Mouse (Mus musculus) MEL (cell line): Measurements from ENCODE around the gene Myl6b. TPM values are rescaled to one million over a fixed set of nuclear protein-coding genes. Genes with fewer than 3 reads are reported as not detected.

Experiments
- DNase-seq: peaks from one replicate; pipeline ENCODE4 v3.0.0; 2011; ENCODE audit warnings: low read depth, low spot score
- H3K27ac ChIP-seq: 2 replicates; pipeline ENCODE4 v1.5.1; 2012; ENCODE audit warnings: low read depth, mild to moderate bottlenecking, control low read depth, low read length, moderate library complexity; ENCODE audit not compliant: control insufficient read depth
- H3K27me3 ChIP-seq, 2 experiments: fragments of 150-350 bp in 1 of 2; sonication (generic) in 1 of 2; 2 replicates each; pipeline ENCODE4 v1.6.1; 2012; ENCODE audit warnings: low read length in 2 of 2, mild to moderate bottlenecking in 2 of 2, improper control_type of control experiment in 1 of 2, moderate library complexity in 1 of 2; ENCODE audit not compliant: insufficient read depth in 2 of 2, control insufficient read depth in 1 of 2
- H3K36me3 ChIP-seq, 2 experiments: 2 replicates each; pipeline ENCODE4 v1.6.1; 2012 to 2014; ENCODE audit warnings: low read length in 2 of 2, improper control_type of control experiment in 1 of 2, inconsistent platforms in 1 of 2, mild to moderate bottlenecking in 1 of 2; ENCODE audit not compliant: insufficient read depth in 2 of 2, control insufficient read depth in 1 of 2
- H3K4me1 ChIP-seq, 2 experiments: fragments of 150-350 bp in 1 of 2; sonication (generic) in 1 of 2; 2 replicates each; pipeline ENCODE4 v1.6.1; 2012; ENCODE audit warnings: low read length in 2 of 2, improper control_type of control experiment in 1 of 2, mild to moderate bottlenecking in 1 of 2; ENCODE audit not compliant: insufficient read depth in 2 of 2, control insufficient read depth in 1 of 2
- H3K4me3 ChIP-seq, 2 experiments: fragments of 150-350 bp in 1 of 2; sonication (generic) in 1 of 2; 2 replicates each; pipeline ENCODE4 v1.5.1; 2012; ENCODE audit warnings: low read depth in 2 of 2, low read length in 2 of 2, mild to moderate bottlenecking in 2 of 2, moderate library complexity in 2 of 2, control low read depth in 1 of 2, improper control_type of control experiment in 1 of 2; ENCODE audit not compliant: control insufficient read depth in 1 of 2, insufficient read depth in 1 of 2
- H3K79me2 ChIP-seq: 2 replicates; pipeline ENCODE4 v1.6.1; 2012; ENCODE audit warnings: mild to moderate bottlenecking, low read length, moderate library complexity; ENCODE audit not compliant: control insufficient read depth, poor library complexity, insufficient read depth
- H3K9ac ChIP-seq: 2 replicates; pipeline ENCODE4 v1.6.1; 2012; ENCODE audit warnings: low read depth, mild to moderate bottlenecking, control low read depth, low read length, moderate library complexity; ENCODE audit not compliant: control insufficient read depth, poor library complexity, severe bottlenecking
- H3K9me3 ChIP-seq: fragments of 150-350 bp; sonication (generic); replicated peaks from 2 replicates; pipeline ENCODE4 v1.6.1; 2012; ENCODE audit warnings: mild to moderate bottlenecking, low read length, improper control_type of control experiment, moderate library complexity; ENCODE audit not compliant: insufficient read depth
- CHD1 ChIP-seq: IDR thresholded peaks from 2 replicates; pipeline ENCODE4 v1.6.1; 2012; ENCODE audit warnings: low read depth, mild to moderate bottlenecking, inconsistent platforms, low read length, improper control_type of control experiment
- CHD2 ChIP-seq: IDR thresholded peaks from 2 replicates; pipeline ENCODE4 v1.6.1; 2011; ENCODE audit warnings: low read length, improper control_type of control experiment
- CTCF ChIP-seq, 3 experiments: IDR thresholded peaks in 2 of 3; conservative IDR thresholded peaks in 1 of 3; 2 replicates each; pipeline ENCODE4 v1.5.1; 2011 to 2012; ENCODE audit warnings: low read length in 3 of 3, low read depth in 2 of 3, mild to moderate bottlenecking in 2 of 3, improper control_type of control experiment in 1 of 3, inconsistent platforms in 1 of 3, mixed read lengths in 1 of 3, moderate library complexity in 1 of 3; ENCODE audit not compliant: control insufficient read depth in 1 of 3, insufficient read depth in 1 of 3, poor library complexity in 1 of 3, severe bottlenecking in 1 of 3
- GATA1 ChIP-seq: IDR thresholded peaks from 2 replicates; pipeline ENCODE4 v1.6.1; 2011; ENCODE audit warnings: low read depth, low read length, improper control_type of control experiment
- HCFC1 ChIP-seq: IDR thresholded peaks from 2 replicates; pipeline ENCODE4 v1.6.1; 2012; ENCODE audit warnings: low read depth, mild to moderate bottlenecking, inconsistent platforms, low read length, improper control_type of control experiment, moderate library complexity
- MAX ChIP-seq: IDR thresholded peaks from 2 replicates; pipeline ENCODE4 v1.6.1; 2011; ENCODE audit warnings: low read length, improper control_type of control experiment
- MAZ ChIP-seq: IDR thresholded peaks from 2 replicates; pipeline ENCODE4 v1.6.1; 2012; ENCODE audit warnings: low read depth, mild to moderate bottlenecking, inconsistent platforms, low read length, improper control_type of control experiment
- MYB ChIP-seq: IDR thresholded peaks from 2 replicates; pipeline ENCODE4 v1.6.1; 2011; ENCODE audit warnings: mild to moderate bottlenecking, low read depth, low read length, improper control_type of control experiment
- MYC ChIP-seq: IDR thresholded peaks from 2 replicates; pipeline ENCODE4 v1.6.1; 2011; ENCODE audit warnings: low read depth, mild to moderate bottlenecking, low read length, improper control_type of control experiment, moderate library complexity
- NELFE ChIP-seq: IDR thresholded peaks from 2 replicates; pipeline ENCODE4 v1.6.1; 2011; ENCODE audit warnings: low read depth, low read length, improper control_type of control experiment
- NRF1 ChIP-seq: IDR thresholded peaks from 2 replicates; pipeline ENCODE4 v1.6.1; 2014; ENCODE audit warnings: low read depth, mild to moderate bottlenecking, inconsistent platforms, low read length, improper control_type of control experiment, moderate library complexity; ENCODE audit not compliant: poor library complexity, insufficient read depth, severe bottlenecking
- RCOR1 ChIP-seq: IDR thresholded peaks from 2 replicates; pipeline ENCODE4 v1.6.1; 2012; ENCODE audit warnings: low read depth, mild to moderate bottlenecking, inconsistent platforms, low read length, improper control_type of control experiment
- SMC3 ChIP-seq: IDR thresholded peaks from 2 replicates; pipeline ENCODE4 v1.6.1; 2011; ENCODE audit warnings: low read depth, low read length, improper control_type of control experiment
- TBP ChIP-seq: IDR thresholded peaks from 2 replicates; pipeline ENCODE4 v1.8.0; 2011; ENCODE audit warnings: low read depth, low read length, improper control_type of control experiment
- UBTF ChIP-seq: IDR thresholded peaks from 2 replicates; pipeline ENCODE4 v1.6.1; 2012; ENCODE audit warnings: low read depth, mild to moderate bottlenecking, inconsistent platforms, low read length, improper control_type of control experiment, moderate library complexity, borderline replicate concordance; ENCODE audit not compliant: insufficient read depth
- USF2 ChIP-seq, 2 experiments: IDR thresholded peaks; 2 replicates each; pipeline ENCODE4 v1.6.1; 2011 to 2012; ENCODE audit warnings: improper control_type of control experiment in 2 of 2, low read length in 2 of 2, borderline replicate concordance in 1 of 2, inconsistent platforms in 1 of 2, low read depth in 1 of 2, mild to moderate bottlenecking in 1 of 2; ENCODE audit not compliant: insufficient read depth in 1 of 2
- ZC3H11A ChIP-seq: IDR thresholded peaks from 2 replicates; pipeline ENCODE4 v1.6.1; 2012; ENCODE audit warnings: low read depth, mild to moderate bottlenecking, inconsistent platforms, low read length, improper control_type of control experiment
- ZKSCAN1 ChIP-seq: IDR thresholded peaks from 2 replicates; pipeline ENCODE4 v1.6.1; 2012; ENCODE audit warnings: low read depth, mild to moderate bottlenecking, inconsistent platforms, low read length, improper control_type of control experiment, moderate library complexity
- polyA plus RNA-seq, 2 experiments: library from polyadenylated mRNA; stranded (reverse) in 1 of 2; unstranded in 1 of 2; fragments of >175 nt in 1 of 2; fragments of >200 nt in 1 of 2; gene quantifications; 2 replicates each; pipeline versions ENCODE4 v1.2.1 to v1.2.4; 2012; ENCODE audit warnings: low replicate concordance in 2 of 2, low read depth in 1 of 2; ENCODE audit not compliant: insufficient read length in 2 of 2, insufficient read depth in 1 of 2, missing spikeins in 1 of 2
- total RNA-seq: library from RNA; depleted of rRNA; stranded (reverse); fragments of 300-350 nt; gene quantifications from 2 replicates; pipeline ENCODE4 v1.2.3, GENCODE M21; 2012

The Myl6b gene
- total and polyA plus RNA-seq, 3 experiments: 1.8 to 18.8 TPM; not detected in 1

DNA sequence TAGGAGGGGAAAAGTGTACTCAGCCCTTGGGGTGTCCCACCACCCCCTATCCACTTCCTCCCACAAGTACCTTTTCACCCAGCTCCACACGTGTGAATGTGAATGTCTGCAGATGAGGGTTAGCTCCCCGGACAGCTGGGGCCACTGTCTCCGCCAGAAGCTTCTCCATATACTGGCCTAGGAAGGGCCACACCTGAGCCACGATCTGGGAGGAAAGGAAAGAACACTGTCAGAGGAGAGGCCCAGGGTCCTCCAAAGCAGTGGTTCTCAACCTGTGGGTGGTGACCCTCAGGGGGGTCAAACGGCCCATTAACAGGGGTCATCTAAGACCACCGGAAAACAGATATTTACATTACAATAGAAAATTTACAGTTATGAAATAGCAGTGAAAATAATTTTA lies 23.9 kb upstream of the Myl6b start:
- no peak for DNase-seq
- Histone ChIP-seq H3K9ac (no peak overlapping the region), H3K79me2 (peaks cover 8% of the 10 kb centered on the region), H3K4me1 (peaks cover 3 to 5% of the 10 kb centered on the region in 2 experiments; a peak in 2 of 4 replicates), H3K27ac (no peak overlapping the region), H3K4me3 (no peak overlapping the region), H3K27me3 (no peaks in the 10 kb centered on the region), H3K9me3 (no peaks in the 10 kb centered on the region), H3K36me3 (peaks cover 2 to 8% of the 10 kb centered on the region in 2 experiments; a peak in 3 of 4 replicates)
- TF ChIP-seq CHD1: no peak
- no peak for TF ChIP-seq MAZ
- TF ChIP-seq MYB: no peak
- TF ChIP-seq MYC: no peak
- TF ChIP-seq RCOR1: no peak
- no peak for TF ChIP-seq GATA1
- no peak for TF ChIP-seq USF2 (IDR thresholded peaks at IDR 0.05; ENCODE audit: borderline replicate concordance in 1 of 2, insufficient read depth in 1 of 2, low read depth in 1 of 2, low read length in 2 of 2)
- TF ChIP-seq TBP: no peak
- TF ChIP-seq CTCF (IDR thresholded peaks at IDR 0.05 in 2 of 3, conservative IDR thresholded peaks at IDR 0.05 in 1 of 3; ENCODE audit: control insufficient read depth in 1 of 3, insufficient read depth in 1 of 3, low read depth in 2 of 3, low read length in 3 of 3, poor library complexity in 1 of 3, severe bottlenecking in 1 of 3): no peak
- TF ChIP-seq NELFE: no peak
- TF ChIP-seq ZKSCAN1: no peak
- TF ChIP-seq MAX: no peak
- TF ChIP-seq NRF1: no peak
- TF ChIP-seq UBTF: no peak
- TF ChIP-seq SMC3: no peak

DNA sequence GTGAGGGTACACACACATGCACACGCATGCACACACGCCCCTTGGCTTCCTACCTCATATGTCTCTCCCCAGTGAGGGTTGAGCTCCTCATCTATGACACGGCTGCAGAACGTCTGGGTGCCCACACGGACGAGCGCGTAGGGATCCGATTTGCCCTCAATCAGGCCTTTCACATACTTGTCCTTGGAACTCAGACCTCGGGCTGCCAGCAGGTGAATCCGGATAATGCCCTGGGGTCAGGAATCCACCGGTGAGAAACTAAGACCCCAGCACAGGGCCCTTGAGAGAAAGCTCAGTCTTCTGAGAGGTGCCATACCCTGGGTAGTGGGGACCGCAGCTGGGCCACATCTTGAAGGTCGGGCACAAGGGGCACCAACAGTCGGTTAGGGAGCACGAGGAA lies 22.1 kb upstream of the Myl6b start:
- no peak overlapping the region for H3K4me3 ChIP-seq
- peaks cover 0 to 5% of the 10 kb centered on the region in 2 experiments; a peak in 1 of 4 replicates for H3K4me1 ChIP-seq
- H3K27ac ChIP-seq: no peak overlapping the region
- H3K79me2 ChIP-seq: peaks cover 8% of the 10 kb centered on the region
- no peaks in the 10 kb centered on the region for H3K27me3 ChIP-seq
- H3K9ac ChIP-seq: no peak overlapping the region
- H3K9me3 ChIP-seq: no peaks in the 10 kb centered on the region
- peaks cover 2 to 5% of the 10 kb centered on the region in 2 experiments; a peak in 2 of 4 replicates for H3K36me3 ChIP-seq
- no peak for DNase-seq
- TF ChIP-seq GATA1: no peak
- TF ChIP-seq ZC3H11A: no peak
- no peak for TF ChIP-seq UBTF
- no peak for TF ChIP-seq CHD2
- TF ChIP-seq HCFC1: no peak
